Mouse (Mus musculus) MEL (cell line): ENCODE data around the gene Ctdspl2. TPM values are rescaled to one million over a fixed set of nuclear protein-coding genes. Genes with fewer than 3 reads are reported as not detected.
A peak's percentile ranks its signal among the peaks of the same experiment; 100 is the strongest.

Experiments used
- DNase-seq: peaks from one replicate; pipeline ENCODE4 v3.0.0; 2011; ENCODE audit warnings: low read depth, low spot score
- H3K27ac ChIP-seq: 2 replicates; pipeline ENCODE4 v1.5.1; 2012; ENCODE audit warnings: low read depth, mild to moderate bottlenecking, control low read depth, low read length, moderate library complexity; ENCODE audit not compliant: control insufficient read depth
- H3K27me3 ChIP-seq, 2 experiments: fragments of 150-350 bp in 1 of 2; sonication (generic) in 1 of 2; 2 replicates each; pipeline ENCODE4 v1.6.1; 2012; ENCODE audit warnings: low read length in 2 of 2, mild to moderate bottlenecking in 2 of 2, improper control_type of control experiment in 1 of 2, moderate library complexity in 1 of 2; ENCODE audit not compliant: insufficient read depth in 2 of 2, control insufficient read depth in 1 of 2
- H3K36me3 ChIP-seq, 2 experiments: 2 replicates each; pipeline ENCODE4 v1.6.1; 2012 to 2014; ENCODE audit warnings: low read length in 2 of 2, improper control_type of control experiment in 1 of 2, inconsistent platforms in 1 of 2, mild to moderate bottlenecking in 1 of 2; ENCODE audit not compliant: insufficient read depth in 2 of 2, control insufficient read depth in 1 of 2
- H3K4me1 ChIP-seq, 2 experiments: fragments of 150-350 bp in 1 of 2; sonication (generic) in 1 of 2; 2 replicates each; pipeline ENCODE4 v1.6.1; 2012; ENCODE audit warnings: low read length in 2 of 2, improper control_type of control experiment in 1 of 2, mild to moderate bottlenecking in 1 of 2; ENCODE audit not compliant: insufficient read depth in 2 of 2, control insufficient read depth in 1 of 2
- H3K4me3 ChIP-seq, 2 experiments: fragments of 150-350 bp in 1 of 2; sonication (generic) in 1 of 2; 2 replicates each; pipeline ENCODE4 v1.5.1; 2012; ENCODE audit warnings: low read depth in 2 of 2, low read length in 2 of 2, mild to moderate bottlenecking in 2 of 2, moderate library complexity in 2 of 2, control low read depth in 1 of 2, improper control_type of control experiment in 1 of 2; ENCODE audit not compliant: control insufficient read depth in 1 of 2, insufficient read depth in 1 of 2
- H3K79me2 ChIP-seq: 2 replicates; pipeline ENCODE4 v1.6.1; 2012; ENCODE audit warnings: mild to moderate bottlenecking, low read length, moderate library complexity; ENCODE audit not compliant: control insufficient read depth, poor library complexity, insufficient read depth
- H3K9ac ChIP-seq: 2 replicates; pipeline ENCODE4 v1.6.1; 2012; ENCODE audit warnings: low read depth, mild to moderate bottlenecking, control low read depth, low read length, moderate library complexity; ENCODE audit not compliant: control insufficient read depth, poor library complexity, severe bottlenecking
- H3K9me3 ChIP-seq: fragments of 150-350 bp; sonication (generic); replicated peaks from 2 replicates; pipeline ENCODE4 v1.6.1; 2012; ENCODE audit warnings: mild to moderate bottlenecking, low read length, improper control_type of control experiment, moderate library complexity; ENCODE audit not compliant: insufficient read depth
- BHLHE40 ChIP-seq: IDR thresholded peaks from 2 replicates; pipeline ENCODE4 v1.6.1; 2012; ENCODE audit warnings: low read depth, mild to moderate bottlenecking, inconsistent platforms, low read length, improper control_type of control experiment, borderline replicate concordance
- CHD1 ChIP-seq: IDR thresholded peaks from 2 replicates; pipeline ENCODE4 v1.6.1; 2012; ENCODE audit warnings: low read depth, mild to moderate bottlenecking, inconsistent platforms, low read length, improper control_type of control experiment
- CHD2 ChIP-seq: IDR thresholded peaks from 2 replicates; pipeline ENCODE4 v1.6.1; 2011; ENCODE audit warnings: low read length, improper control_type of control experiment
- CTCF ChIP-seq, 3 experiments: IDR thresholded peaks in 2 of 3; conservative IDR thresholded peaks in 1 of 3; 2 replicates each; pipeline ENCODE4 v1.5.1; 2011 to 2012; ENCODE audit warnings: low read length in 3 of 3, low read depth in 2 of 3, mild to moderate bottlenecking in 2 of 3, improper control_type of control experiment in 1 of 3, inconsistent platforms in 1 of 3, mixed read lengths in 1 of 3, moderate library complexity in 1 of 3; ENCODE audit not compliant: control insufficient read depth in 1 of 3, insufficient read depth in 1 of 3, poor library complexity in 1 of 3, severe bottlenecking in 1 of 3
- E2F4 ChIP-seq: IDR thresholded peaks from 2 replicates; pipeline ENCODE4 v1.6.1; 2011; ENCODE audit warnings: low read depth, low read length, improper control_type of control experiment, borderline replicate concordance
- ELF1 ChIP-seq: IDR thresholded peaks from 2 replicates; pipeline ENCODE4 v1.6.1; 2014; ENCODE audit warnings: low read depth, mild to moderate bottlenecking, inconsistent platforms, low read length, improper control_type of control experiment, moderate library complexity
- EP300 ChIP-seq, 2 experiments: IDR thresholded peaks; 2 replicates each; pipeline ENCODE4 v1.6.1; 2011; ENCODE audit warnings: improper control_type of control experiment in 2 of 2, low read length in 2 of 2, low read depth in 1 of 2, mild to moderate bottlenecking in 1 of 2
- ETS1 ChIP-seq: IDR thresholded peaks from 2 replicates; pipeline ENCODE4 v1.6.1; 2012; ENCODE audit warnings: low read depth, mild to moderate bottlenecking, inconsistent platforms, low read length, improper control_type of control experiment, moderate library complexity
- GABPA ChIP-seq: IDR thresholded peaks from 2 replicates; pipeline ENCODE4 v1.6.1; 2012; ENCODE audit warnings: low read depth, mild to moderate bottlenecking, inconsistent platforms, low read length, improper control_type of control experiment, moderate library complexity
- HCFC1 ChIP-seq: IDR thresholded peaks from 2 replicates; pipeline ENCODE4 v1.6.1; 2012; ENCODE audit warnings: low read depth, mild to moderate bottlenecking, inconsistent platforms, low read length, improper control_type of control experiment, moderate library complexity
- JUND ChIP-seq: IDR thresholded peaks from 2 replicates; pipeline ENCODE4 v1.6.1; 2011; ENCODE audit warnings: low read depth, mild to moderate bottlenecking, improper control_type of control experiment, low read length
- KAT2A ChIP-seq: conservative IDR thresholded peaks from 2 replicates; pipeline ENCODE4 v1.6.1; 2012; ENCODE audit warnings: low read depth, low read length, improper control_type of control experiment, inconsistent platforms
- MAFK ChIP-seq: IDR thresholded peaks from 2 replicates; pipeline ENCODE4 v1.6.1; 2011; ENCODE audit warnings: low read depth, mild to moderate bottlenecking, low read length, improper control_type of control experiment, borderline replicate concordance
- MAX ChIP-seq: IDR thresholded peaks from 2 replicates; pipeline ENCODE4 v1.6.1; 2011; ENCODE audit warnings: low read length, improper control_type of control experiment
- MAZ ChIP-seq: IDR thresholded peaks from 2 replicates; pipeline ENCODE4 v1.6.1; 2012; ENCODE audit warnings: low read depth, mild to moderate bottlenecking, inconsistent platforms, low read length, improper control_type of control experiment
- MEF2A ChIP-seq: IDR thresholded peaks from 2 replicates; pipeline ENCODE4 v1.6.1; 2014; ENCODE audit warnings: low read depth, mild to moderate bottlenecking, inconsistent platforms, low read length, improper control_type of control experiment; ENCODE audit not compliant: poor library complexity, insufficient replicate concordance, severe bottlenecking; ENCODE audit errors: extremely low read depth
- MXI1 ChIP-seq: IDR thresholded peaks from 2 replicates; pipeline ENCODE4 v1.6.1; 2011; ENCODE audit warnings: mild to moderate bottlenecking, low read depth, low read length, improper control_type of control experiment
- MYB ChIP-seq: IDR thresholded peaks from 2 replicates; pipeline ENCODE4 v1.6.1; 2011; ENCODE audit warnings: mild to moderate bottlenecking, low read depth, low read length, improper control_type of control experiment
- MYC ChIP-seq: IDR thresholded peaks from 2 replicates; pipeline ENCODE4 v1.6.1; 2011; ENCODE audit warnings: low read depth, mild to moderate bottlenecking, low read length, improper control_type of control experiment, moderate library complexity
- NELFE ChIP-seq: IDR thresholded peaks from 2 replicates; pipeline ENCODE4 v1.6.1; 2011; ENCODE audit warnings: low read depth, low read length, improper control_type of control experiment
- NRF1 ChIP-seq: IDR thresholded peaks from 2 replicates; pipeline ENCODE4 v1.6.1; 2014; ENCODE audit warnings: low read depth, mild to moderate bottlenecking, inconsistent platforms, low read length, improper control_type of control experiment, moderate library complexity; ENCODE audit not compliant: poor library complexity, insufficient read depth, severe bottlenecking
- POLR2A ChIP-seq, 2 experiments: IDR thresholded peaks; 2 replicates each; pipeline ENCODE4 v1.6.1; 2011 to 2012; ENCODE audit warnings: low read length in 2 of 2, mild to moderate bottlenecking in 2 of 2, control low read depth in 1 of 2, improper control_type of control experiment in 1 of 2, low read depth in 1 of 2, moderate library complexity in 1 of 2; ENCODE audit not compliant: control insufficient read depth in 1 of 2, insufficient read depth in 1 of 2, poor library complexity in 1 of 2
- POLR2AphosphoS2 ChIP-seq: IDR thresholded peaks from 2 replicates; pipeline ENCODE4 v1.6.1; 2011; ENCODE audit warnings: low read length, improper control_type of control experiment
- POLR2AphosphoS5 ChIP-seq: IDR thresholded peaks from 2 replicates; pipeline ENCODE4 v1.6.1; 2012; ENCODE audit warnings: low read depth, borderline replicate concordance, mild to moderate bottlenecking, inconsistent platforms, low read length, moderate library complexity, mixed read lengths
- RAD21 ChIP-seq: IDR thresholded peaks from 2 replicates; pipeline ENCODE4 v1.6.1; 2011; ENCODE audit warnings: mild to moderate bottlenecking, low read depth, low read length, improper control_type of control experiment
- RCOR1 ChIP-seq: IDR thresholded peaks from 2 replicates; pipeline ENCODE4 v1.6.1; 2012; ENCODE audit warnings: low read depth, mild to moderate bottlenecking, inconsistent platforms, low read length, improper control_type of control experiment
- SIN3A ChIP-seq: IDR thresholded peaks from 2 replicates; pipeline ENCODE4 v1.6.1; 2012; ENCODE audit warnings: low read length, improper control_type of control experiment, inconsistent platforms
- SMC3 ChIP-seq: IDR thresholded peaks from 2 replicates; pipeline ENCODE4 v1.6.1; 2011; ENCODE audit warnings: low read depth, low read length, improper control_type of control experiment
- TAL1 ChIP-seq: IDR thresholded peaks from 2 replicates; pipeline ENCODE4 v1.6.1; 2012; ENCODE audit warnings: mild to moderate bottlenecking, inconsistent platforms, low read length, moderate library complexity, mixed read lengths
- TBP ChIP-seq: IDR thresholded peaks from 2 replicates; pipeline ENCODE4 v1.8.0; 2011; ENCODE audit warnings: low read depth, low read length, improper control_type of control experiment
- UBTF ChIP-seq: IDR thresholded peaks from 2 replicates; pipeline ENCODE4 v1.6.1; 2012; ENCODE audit warnings: low read depth, mild to moderate bottlenecking, inconsistent platforms, low read length, improper control_type of control experiment, moderate library complexity, borderline replicate concordance; ENCODE audit not compliant: insufficient read depth
- USF1 ChIP-seq: IDR thresholded peaks from 2 replicates; pipeline ENCODE4 v1.6.1; 2014; ENCODE audit warnings: low read depth, mild to moderate bottlenecking, inconsistent platforms, low read length, improper control_type of control experiment, moderate library complexity
- USF2 ChIP-seq, 2 experiments: IDR thresholded peaks; 2 replicates each; pipeline ENCODE4 v1.6.1; 2011 to 2012; ENCODE audit warnings: improper control_type of control experiment in 2 of 2, low read length in 2 of 2, borderline replicate concordance in 1 of 2, inconsistent platforms in 1 of 2, low read depth in 1 of 2, mild to moderate bottlenecking in 1 of 2; ENCODE audit not compliant: insufficient read depth in 1 of 2
- ZC3H11A ChIP-seq: IDR thresholded peaks from 2 replicates; pipeline ENCODE4 v1.6.1; 2012; ENCODE audit warnings: low read depth, mild to moderate bottlenecking, inconsistent platforms, low read length, improper control_type of control experiment
- ZKSCAN1 ChIP-seq: IDR thresholded peaks from 2 replicates; pipeline ENCODE4 v1.6.1; 2012; ENCODE audit warnings: low read depth, mild to moderate bottlenecking, inconsistent platforms, low read length, improper control_type of control experiment, moderate library complexity
- ZMIZ1 ChIP-seq: IDR thresholded peaks from 2 replicates; pipeline ENCODE4 v1.6.1; 2012; ENCODE audit warnings: low read depth, mild to moderate bottlenecking, inconsistent platforms, low read length, improper control_type of control experiment, moderate library complexity
- ZNF384 ChIP-seq: IDR thresholded peaks from 2 replicates; pipeline ENCODE4 v1.6.1; 2012; ENCODE audit warnings: low read depth, mild to moderate bottlenecking, inconsistent platforms, low read length, improper control_type of control experiment
- polyA plus RNA-seq, 2 experiments: library from polyadenylated mRNA; stranded (reverse) in 1 of 2; unstranded in 1 of 2; fragments of >175 nt in 1 of 2; fragments of >200 nt in 1 of 2; gene quantifications; 2 replicates each; pipeline versions ENCODE4 v1.2.1 to v1.2.4; 2012; ENCODE audit warnings: low replicate concordance in 2 of 2, low read depth in 1 of 2; ENCODE audit not compliant: insufficient read length in 2 of 2, insufficient read depth in 1 of 2, missing spikeins in 1 of 2
- total RNA-seq: library from RNA; depleted of rRNA; stranded (reverse); fragments of 300-350 nt; gene quantifications from 2 replicates; pipeline ENCODE4 v1.2.3, GENCODE M21; 2012; rRNA removed

Gene Ctdspl2
- 23.2 and 25.6 TPM in 2 replicates for total RNA-seq
- polyA plus RNA-seq: 10 to 100 TPM; 16.6 to 57.2 TPM

DNA sequence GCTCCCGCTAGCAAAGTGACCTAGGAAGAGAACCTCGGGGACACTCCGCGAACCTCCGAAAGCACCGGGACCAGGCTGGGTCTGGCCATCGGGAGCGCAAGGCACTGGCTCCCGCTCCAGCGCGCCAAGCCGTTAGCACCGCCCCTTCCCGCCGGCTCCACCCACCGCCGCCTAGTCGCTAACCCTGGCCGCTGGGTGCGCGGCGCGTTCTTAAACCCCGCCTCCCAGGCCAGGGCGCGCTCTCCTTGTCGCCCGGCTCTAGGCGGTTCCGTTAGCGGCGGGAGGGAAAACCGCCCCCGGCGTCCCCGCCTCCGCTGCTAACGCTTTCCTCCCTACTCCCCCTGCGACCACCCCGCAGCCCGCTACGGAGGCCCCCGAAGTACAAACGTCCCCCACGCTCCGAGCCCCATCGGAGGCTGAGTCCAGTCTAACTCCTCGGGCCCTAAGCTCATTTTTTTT, at the start of gene Ctdspl2, which contains the start of gene Mageb3:
Ctdspl2 (plus strand) TSS at position 237 of the 459 bp plus-strand sequence.
Mageb3 (minus strand) TSS at position 328 of the 459 bp plus-strand sequence.
- Histone ChIP-seq H3K79me2 (peaks cover 31% of the 10 kb centered on the region), H3K9ac (peak within 1 kb of the TSS; percentile 98), H3K27ac (peak within 1 kb of the TSS; percentile 98), H3K4me1 (peaks cover 0 to 3% of the 10 kb centered on the region in 2 experiments; a peak in 2 of 4 replicates), H3K9me3 (no peaks in the 10 kb centered on the region), H3K27me3 (no peaks in the 10 kb centered on the region), H3K36me3 (peaks cover 2 to 14% of the 10 kb centered on the region in 2 experiments; a peak in 3 of 4 replicates), H3K4me3 (peak within 1 kb of the TSS; percentile 73 to 100)
- peak; percentile 96 for DNase-seq
- TF ChIP-seq RCOR1: no peak; the same call in 1 of the 2 replicates
- no peak for TF ChIP-seq MAX
- TF ChIP-seq TBP: peak; percentile 66; the same call in 1 of the 2 replicates
- TF ChIP-seq CTCF (IDR thresholded peaks at IDR 0.05 in 2 of 3, conservative IDR thresholded peaks at IDR 0.05 in 1 of 3; ENCODE audit: control insufficient read depth in 1 of 3, insufficient read depth in 1 of 3, low read depth in 2 of 3, low read length in 3 of 3, poor library complexity in 1 of 3, severe bottlenecking in 1 of 3): no peak
- no peak for TF ChIP-seq CHD1
- TF ChIP-seq TAL1: no peak
- no peak for TF ChIP-seq GABPA
- TF ChIP-seq NRF1: 0 out of 2 replicates have a peak, but pooled peaks have one; percentile 43
- peak; percentile 80 for TF ChIP-seq HCFC1
- TF ChIP-seq POLR2AphosphoS5: no peak
- TF ChIP-seq RAD21: no peak
- no peak for TF ChIP-seq BHLHE40
- no peak; the same call in 1 of the 2 replicates for TF ChIP-seq KAT2A
- no peak for TF ChIP-seq JUND
- TF ChIP-seq POLR2A (IDR thresholded peaks at IDR 0.05; ENCODE audit: control insufficient read depth in 1 of 2, insufficient read depth in 1 of 2, low read depth in 1 of 2, low read length in 2 of 2, poor library complexity in 1 of 2): peak; percentile 90 to 94
- TF ChIP-seq MYB: no peak
- no peak for TF ChIP-seq CHD2
- TF ChIP-seq SIN3A: no peak; the same call in 1 of the 2 replicates
- TF ChIP-seq ZC3H11A: no peak
- no peak; the same call in 1 of the 2 replicates for TF ChIP-seq ELF1
- TF ChIP-seq MEF2A: no peak
- peak; percentile 91 for TF ChIP-seq NELFE
- no peak for TF ChIP-seq ZKSCAN1
- TF ChIP-seq USF2 (IDR thresholded peaks at IDR 0.05; ENCODE audit: borderline replicate concordance in 1 of 2, insufficient read depth in 1 of 2, low read depth in 1 of 2, low read length in 2 of 2): no peak
- TF ChIP-seq USF1: no peak
- no peak for TF ChIP-seq EP300 (IDR thresholded peaks at IDR 0.05; ENCODE audit: low read depth in 1 of 2, low read length in 2 of 2)
- TF ChIP-seq MAFK: no peak
- TF ChIP-seq MYC: no peak
- TF ChIP-seq E2F4: peak; percentile 86; the same call in 1 of the 2 replicates
- TF ChIP-seq SMC3: no peak
- no peak for TF ChIP-seq ETS1
- no peak; the same call in 1 of the 2 replicates for TF ChIP-seq MXI1
- no peak for TF ChIP-seq MAZ
- no peak for TF ChIP-seq ZNF384
- peak; percentile 72 for TF ChIP-seq ZMIZ1
- peak; percentile 76 for TF ChIP-seq POLR2AphosphoS2
- no peak for TF ChIP-seq UBTF
